Mouse (Mus musculus) CH12.LX (cell line): ENCODE data around the gene Olfr986.

Source experiments
- BHLHE40 ChIP-seq: IDR thresholded peaks from 2 replicates; pipeline ENCODE4 v1.6.1; 2011; ENCODE audit warnings: mild to moderate bottlenecking, low read depth, low read length, improper control_type of control experiment
- CTCF ChIP-seq, 2 experiments: IDR thresholded peaks in 1 of 2; conservative IDR thresholded peaks in 1 of 2; 2 replicates each; pipeline ENCODE4 v1.5.1; 2011 to 2012; ENCODE audit warnings: low read depth in 2 of 2, low read length in 2 of 2, improper control_type of control experiment in 1 of 2, inconsistent platforms in 1 of 2, mild to moderate bottlenecking in 1 of 2, moderate library complexity in 1 of 2
- EP300 ChIP-seq: IDR thresholded peaks from 2 replicates; pipeline ENCODE4 v1.6.1; 2011; ENCODE audit warnings: low read length, improper control_type of control experiment
- JUND ChIP-seq: conservative IDR thresholded peaks from 2 replicates; pipeline ENCODE4 v1.6.1; 2011; ENCODE audit warnings: low read depth, low read length, improper control_type of control experiment
- MEF2A ChIP-seq: IDR thresholded peaks from 2 replicates; pipeline ENCODE4 v1.6.1; 2014; ENCODE audit warnings: low read depth, mild to moderate bottlenecking, inconsistent platforms, low read length, improper control_type of control experiment, borderline replicate concordance
- PAX5 ChIP-seq: IDR thresholded peaks from 2 replicates; pipeline ENCODE4 v1.6.1; 2012; ENCODE audit warnings: low read length, inconsistent platforms, mixed read lengths
- POLR2A ChIP-seq: IDR thresholded peaks from 2 replicates; pipeline ENCODE4 v1.6.1; 2011; ENCODE audit warnings: low read depth, mild to moderate bottlenecking, improper control_type of control experiment, low read length
- POLR2AphosphoS2 ChIP-seq: IDR thresholded peaks from 2 replicates; pipeline ENCODE4 v1.6.1; 2011; ENCODE audit warnings: low read depth, low read length, improper control_type of control experiment
- ZC3H11A ChIP-seq: IDR thresholded peaks from 2 replicates; pipeline ENCODE4 v1.6.1; 2012; ENCODE audit warnings: low read depth, mild to moderate bottlenecking, inconsistent platforms, low read length, improper control_type of control experiment
- ZMIZ1 ChIP-seq: IDR thresholded peaks from 2 replicates; pipeline ENCODE4 v1.6.1; 2012; ENCODE audit warnings: low read depth, mild to moderate bottlenecking, inconsistent platforms, low read length, improper control_type of control experiment

GRCm38 (mm10) chr9:40141544-40141943, 39.2 kb upstream of the Olfr986 start:
- no peak for TF ChIP-seq JUND
- no peak for TF ChIP-seq CTCF (conservative IDR thresholded peaks at IDR 0.05 in 1 of 2, IDR thresholded peaks at IDR 0.05 in 1 of 2; ENCODE audit: low read depth in 2 of 2, low read length in 2 of 2)
- TF ChIP-seq POLR2AphosphoS2 = no peak
- no peak for TF ChIP-seq ZMIZ1
- no peak for TF ChIP-seq POLR2A
- no peak for TF ChIP-seq BHLHE40
- TF ChIP-seq ZC3H11A = no peak
- TF ChIP-seq PAX5 = no peak
- no peak for TF ChIP-seq EP300
- no peak for TF ChIP-seq MEF2A
